Mouse (Mus musculus): ENCODE measurements at regions not wholly inside any gene's neighbourhood (a gene's known extent, or its start where the extent isn't known, plus 50 kb on each side); places are given as distances from the start of the nearest gene placed in this dataset.

DNA sequence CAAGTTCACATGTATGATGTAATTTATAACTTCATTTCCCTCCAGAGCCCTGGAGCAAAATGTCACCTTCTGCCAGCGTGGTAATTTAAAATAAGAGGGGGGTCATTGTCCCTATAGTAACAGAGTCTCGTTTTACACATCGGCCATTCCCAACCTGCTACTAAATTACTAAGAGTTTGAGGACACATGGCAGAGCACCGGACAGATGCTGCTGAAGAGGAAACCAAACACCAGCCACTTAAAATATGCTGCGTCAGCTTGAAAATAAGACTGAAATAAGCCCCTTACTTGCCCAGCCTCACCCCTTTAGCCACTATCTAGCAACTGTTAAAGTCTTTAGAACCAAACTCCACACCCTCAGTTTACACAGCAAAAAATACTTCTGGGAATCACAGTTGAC is 518.1 kb upstream of the Atp11b start:
- peaks cover 12% of the 10 kb centered on the region for H3K9me3 ChIP-seq (replicated peaks)
- DNase-seq (ENCODE audit: low spot score), result no peak

DNA sequence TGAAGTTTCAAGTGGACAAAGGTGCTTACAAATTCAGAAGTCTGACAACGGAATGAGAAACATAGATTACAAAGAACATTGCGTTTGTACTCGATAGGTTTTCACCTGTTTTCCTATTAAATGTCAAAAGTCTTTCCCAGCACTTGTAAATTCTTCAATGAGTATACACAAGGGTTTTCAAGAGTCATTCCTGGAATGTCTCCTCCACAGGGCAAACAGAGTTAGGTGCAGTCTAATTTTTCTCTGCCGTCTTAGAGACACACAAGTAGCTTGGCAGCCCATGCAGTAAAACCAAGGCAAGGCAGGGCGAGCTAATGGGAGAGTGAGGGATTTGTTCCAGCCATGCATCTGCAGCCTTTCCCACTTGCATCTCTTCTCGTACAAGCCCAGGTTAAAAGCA is 516.6 kb upstream of the Atp11b start:
- Histone ChIP-seq H3K36me3 (replicated peaks) (no peaks in the 10 kb centered on the region), H3K27me3 (ENCODE audit: insufficient read depth, low read length) (no peaks in the 10 kb centered on the region), H3K9me3 (replicated peaks) (peaks cover 12% of the 10 kb centered on the region), H3K4me1 (ENCODE audit: insufficient read depth, low read depth, low read length) (no peaks in the 10 kb centered on the region), H3K4me3 (ENCODE audit: low read depth, low read length) (no peak overlapping the region)
- TF ChIP-seq TAL1 (conservative IDR thresholded peaks at IDR 0.05; ENCODE audit: low read depth, low read length) (no peak), POLR2AphosphoS5 (IDR thresholded peaks at IDR 0.05; ENCODE audit: insufficient replicate concordance, low read depth, low read length) (no peak)
- DNase-seq (ENCODE audit: low spot score), result no peak
- no peak for ATAC-seq (ENCODE audit: extremely low read depth, insufficient number of reproducible peaks, low FRiP score, poor library complexity, severe bottlenecking)

More for the DNA sequence above, 518.1 kb upstream of the Atp11b start:
- no peaks in the 10 kb centered on the region for H3K4me1 ChIP-seq (ENCODE audit: insufficient read depth, low read depth, low read length)
- no peak overlapping the region for H3K4me3 ChIP-seq (ENCODE audit: low read depth, low read length)
- ATAC-seq (ENCODE audit: extremely low read depth, insufficient number of reproducible peaks, low FRiP score, poor library complexity, severe bottlenecking), result no peak
- H3K27me3 ChIP-seq (ENCODE audit: insufficient read depth, low read length), result no peaks in the 10 kb centered on the region
- TF ChIP-seq POLR2AphosphoS5 (IDR thresholded peaks at IDR 0.05; ENCODE audit: insufficient replicate concordance, low read depth, low read length) (no peak), CTCF (IDR thresholded peaks at IDR 0.05; ENCODE audit: low read depth, low read length) (no peak), TAL1 (conservative IDR thresholded peaks at IDR 0.05; ENCODE audit: low read depth, low read length) (no peak), GATA1 (IDR thresholded peaks at IDR 0.05; ENCODE audit: borderline replicate concordance, low read length) (no peak), GATA2 (IDR thresholded peaks at IDR 0.05; ENCODE audit: borderline replicate concordance, low read depth, low read length) (no peak)
- no peaks in the 10 kb centered on the region for H3K36me3 ChIP-seq (replicated peaks)

DNA sequence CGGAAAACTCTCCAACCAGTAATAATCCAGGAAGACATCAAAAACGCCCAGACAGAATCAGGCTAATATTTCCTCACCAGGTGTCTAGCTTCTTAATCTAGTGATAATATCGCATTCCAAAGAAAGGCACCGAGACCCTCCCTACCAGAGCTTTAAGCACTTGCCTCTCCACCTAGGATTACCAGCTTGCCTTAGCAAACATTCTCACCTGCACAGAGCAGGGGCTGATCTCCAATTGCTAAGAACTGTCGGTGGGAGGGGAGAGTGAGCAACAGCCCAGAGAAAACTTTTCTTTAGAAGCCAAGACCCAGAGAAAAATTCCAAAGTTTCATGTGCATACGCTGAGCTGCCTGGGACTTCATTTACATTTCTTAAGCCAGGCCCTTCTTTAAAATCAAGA is 511.6 kb upstream of the Atp11b start:
- Histone ChIP-seq H3K4me3 (ENCODE audit: low read depth, low read length) (no peak overlapping the region), H3K27me3 (ENCODE audit: insufficient read depth, low read length) (no peaks in the 10 kb centered on the region), H3K4me1 (ENCODE audit: insufficient read depth, low read depth, low read length) (no peaks in the 10 kb centered on the region), H3K36me3 (replicated peaks) (no peaks in the 10 kb centered on the region), H3K9me3 (replicated peaks) (peaks cover 25% of the 10 kb centered on the region)
- no peak for TF ChIP-seq TAL1 (conservative IDR thresholded peaks at IDR 0.05; ENCODE audit: low read depth, low read length)
- no peak for TF ChIP-seq POLR2AphosphoS5 (IDR thresholded peaks at IDR 0.05; ENCODE audit: insufficient replicate concordance, low read depth, low read length)
- ATAC-seq (ENCODE audit: extremely low read depth, insufficient number of reproducible peaks, low FRiP score, poor library complexity, severe bottlenecking) (no peak), DNase-seq (ENCODE audit: low spot score) (no peak)

DNA sequence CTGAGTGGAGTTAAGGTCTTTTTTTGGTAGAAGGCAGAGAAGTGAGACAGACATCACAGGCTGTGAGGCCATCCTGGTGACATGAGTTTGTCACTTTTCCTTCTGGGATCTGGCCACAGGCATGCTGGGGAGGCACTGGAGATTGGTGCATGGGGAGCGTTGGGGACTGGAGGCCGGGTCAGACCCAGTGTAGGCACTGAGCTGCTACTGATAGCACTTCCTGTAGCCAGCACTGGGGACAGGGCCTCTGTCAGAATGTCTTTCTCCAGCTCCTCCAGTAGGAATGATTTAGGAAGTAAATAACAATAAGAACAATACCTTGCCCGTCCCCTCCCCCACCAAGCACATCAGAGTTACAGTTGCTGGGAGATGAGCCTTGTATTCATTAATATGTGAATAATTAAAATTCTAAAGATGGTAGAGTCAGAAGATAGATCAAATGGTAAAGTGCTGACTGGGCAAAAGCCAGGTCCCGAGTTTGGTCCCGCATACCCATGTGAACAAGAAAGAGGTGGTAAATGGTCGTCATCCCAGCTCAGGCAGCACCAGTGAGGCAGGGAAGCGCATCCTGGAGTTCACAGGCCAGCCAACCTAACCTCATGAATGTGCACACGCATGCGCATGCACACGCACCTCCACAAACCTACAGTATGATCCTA is 510.9 kb upstream of the Atp11b start:
- H3K4me1 ChIP-seq (ENCODE audit: insufficient read depth, low read depth, low read length), result no peaks in the 10 kb centered on the region
- no peaks in the 10 kb centered on the region for H3K36me3 ChIP-seq (replicated peaks)
- no peaks in the 10 kb centered on the region for H3K27me3 ChIP-seq (ENCODE audit: insufficient read depth, low read length)
- ATAC-seq (ENCODE audit: extremely low read depth, insufficient number of reproducible peaks, low FRiP score, poor library complexity, severe bottlenecking), result no peak
- H3K9me3 ChIP-seq (replicated peaks), result peaks cover 26% of the 10 kb centered on the region
- no peak for DNase-seq (ENCODE audit: low spot score)
- TF ChIP-seq GATA1 (IDR thresholded peaks at IDR 0.05; ENCODE audit: borderline replicate concordance, low read length) (no peak), CTCF (IDR thresholded peaks at IDR 0.05; ENCODE audit: low read depth, low read length) (no peak), GATA2 (IDR thresholded peaks at IDR 0.05; ENCODE audit: borderline replicate concordance, low read depth, low read length) (no peak), POLR2AphosphoS5 (IDR thresholded peaks at IDR 0.05; ENCODE audit: insufficient replicate concordance, low read depth, low read length) (no peak), TAL1 (conservative IDR thresholded peaks at IDR 0.05; ENCODE audit: low read depth, low read length) (no peak)
- no peak overlapping the region for H3K4me3 ChIP-seq (ENCODE audit: low read depth, low read length)

DNA sequence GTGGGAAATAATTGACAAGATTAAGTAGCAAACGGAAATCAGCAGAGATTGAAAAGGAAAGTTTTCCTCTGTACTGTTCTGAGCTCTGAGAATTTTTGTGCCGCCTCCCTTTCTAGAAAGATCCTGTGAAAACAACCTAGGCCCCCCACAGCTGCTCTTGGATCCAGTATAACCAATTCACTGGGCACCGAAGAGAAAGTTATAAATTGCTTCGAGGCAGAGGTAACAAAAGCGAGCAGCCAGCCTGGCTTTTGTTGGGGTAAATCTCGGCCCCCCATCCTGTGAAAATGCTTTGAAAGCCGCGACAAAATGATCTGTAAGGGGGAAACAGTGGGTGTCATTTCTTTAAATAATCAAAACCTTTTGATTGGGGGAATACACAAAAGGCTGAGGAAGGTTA is 508.9 kb upstream of the Atp11b start:
- Histone ChIP-seq H3K4me1 (ENCODE audit: insufficient read depth, low read depth, low read length) (no peaks in the 10 kb centered on the region), H3K9me3 (replicated peaks) (peaks cover 29% of the 10 kb centered on the region), H3K4me3 (ENCODE audit: low read depth, low read length) (no peak overlapping the region), H3K27me3 (ENCODE audit: insufficient read depth, low read length) (no peaks in the 10 kb centered on the region), H3K36me3 (replicated peaks) (no peaks in the 10 kb centered on the region)
- TF ChIP-seq GATA1 (IDR thresholded peaks at IDR 0.05; ENCODE audit: borderline replicate concordance, low read length) (no peak), GATA2 (IDR thresholded peaks at IDR 0.05; ENCODE audit: borderline replicate concordance, low read depth, low read length) (no peak), CTCF (IDR thresholded peaks at IDR 0.05; ENCODE audit: low read depth, low read length) (no peak), TAL1 (conservative IDR thresholded peaks at IDR 0.05; ENCODE audit: low read depth, low read length) (no peak), POLR2AphosphoS5 (IDR thresholded peaks at IDR 0.05; ENCODE audit: insufficient replicate concordance, low read depth, low read length) (no peak)
- no peak for ATAC-seq (ENCODE audit: extremely low read depth, insufficient number of reproducible peaks, low FRiP score, poor library complexity, severe bottlenecking)
- no peak for DNase-seq (ENCODE audit: low spot score)

DNA sequence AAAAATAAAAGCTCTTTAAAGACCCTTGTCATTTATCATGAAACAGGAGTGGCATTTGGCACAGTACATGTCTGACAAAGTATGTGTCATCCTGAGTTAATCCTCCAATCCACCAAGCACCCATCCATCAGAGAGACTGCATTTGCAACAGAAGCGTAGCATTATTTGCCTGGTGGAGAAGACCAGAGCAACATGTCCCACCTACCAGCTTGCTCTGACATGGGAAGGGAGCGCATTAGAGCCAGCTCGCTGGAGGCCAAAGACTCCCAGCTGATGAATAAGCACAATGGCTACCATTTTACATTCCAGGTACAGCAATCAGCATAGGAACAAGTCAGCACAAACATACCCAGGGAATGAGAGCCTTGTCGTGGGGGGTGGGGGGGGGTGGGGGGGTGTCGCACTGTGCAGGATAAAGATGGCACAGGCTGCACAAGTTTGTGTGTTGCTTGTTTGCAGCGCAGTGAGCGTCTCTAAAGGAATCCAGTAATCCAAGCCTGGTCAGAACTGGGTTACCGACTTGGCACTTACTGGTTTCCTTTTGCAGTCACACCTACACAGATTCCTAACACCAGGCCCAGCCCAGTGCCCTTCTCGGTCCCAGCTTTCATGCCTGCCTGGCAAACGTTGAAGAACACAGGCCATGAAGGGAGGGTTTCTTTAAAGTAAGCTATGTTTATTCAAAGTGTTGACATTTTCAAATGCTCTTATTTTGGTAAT is 507.8 kb upstream of the Atp11b start:
- no peak overlapping the region for H3K4me3 ChIP-seq (ENCODE audit: low read depth, low read length)

More for the DNA sequence above, 507.8 kb upstream of the Atp11b start:
- no peaks in the 10 kb centered on the region for H3K4me1 ChIP-seq (ENCODE audit: insufficient read depth, low read depth, low read length)
- H3K9me3 ChIP-seq (replicated peaks), result peaks cover 24% of the 10 kb centered on the region
- TF ChIP-seq GATA2 (IDR thresholded peaks at IDR 0.05; ENCODE audit: borderline replicate concordance, low read depth, low read length), result no peak
- TF ChIP-seq TAL1 (conservative IDR thresholded peaks at IDR 0.05; ENCODE audit: low read depth, low read length), result no peak
- TF ChIP-seq CTCF (IDR thresholded peaks at IDR 0.05; ENCODE audit: low read depth, low read length), result no peak
- TF ChIP-seq GATA1 (IDR thresholded peaks at IDR 0.05; ENCODE audit: borderline replicate concordance, low read length), result no peak
- no peak for TF ChIP-seq POLR2AphosphoS5 (IDR thresholded peaks at IDR 0.05; ENCODE audit: insufficient replicate concordance, low read depth, low read length)
- H3K27me3 ChIP-seq (ENCODE audit: insufficient read depth, low read length), result no peaks in the 10 kb centered on the region
- ATAC-seq (ENCODE audit: extremely low read depth, insufficient number of reproducible peaks, low FRiP score, poor library complexity, severe bottlenecking) (no peak), DNase-seq (ENCODE audit: low spot score) (no peak)
- no peaks in the 10 kb centered on the region for H3K36me3 ChIP-seq (replicated peaks)

Measured in G1E (cell line).